Mouse (Mus musculus) lung, embryonic 14.5 days (tissue): ENCODE results near the gene Miga2. TPM values are rescaled to one million over a fixed set of nuclear protein-coding genes. Genes with fewer than 3 reads are reported as not detected.

Source experiments
- ATAC-seq: fragments of 200-750 bp; cut with Nextera tagmentation; 2 replicates; pipeline ENCODE4 v1.8.0; 2017; ENCODE audit warnings: mild to moderate bottlenecking, moderate TSS enrichment, moderate library complexity; ENCODE audit not compliant: insufficient read depth
- DNase-seq: peaks from one replicate; pipeline ENCODE4 v3.0.0-alpha.2; 2015
- H3K27ac ChIP-seq: fragments of 300-500 bp; sonication (generic); 2 replicates; pipeline ENCODE4 v1.5.1; 2014; ENCODE audit warnings: low read depth, mild to moderate bottlenecking, moderate library complexity
- H3K27me3 ChIP-seq: fragments of 300-500 bp; sonication (generic); 2 replicates; pipeline ENCODE4 v1.6.1; 2014; ENCODE audit warnings: low read length, control low read depth; ENCODE audit not compliant: insufficient read depth
- H3K36me3 ChIP-seq: fragments of 300-500 bp; sonication (generic); 2 replicates; pipeline ENCODE4 v1.6.1; 2014; ENCODE audit warnings: control low read depth; ENCODE audit not compliant: insufficient read depth
- H3K4me1 ChIP-seq: fragments of 300-500 bp; sonication (generic); 2 replicates; pipeline ENCODE4 v1.6.1; 2014; ENCODE audit warnings: antibody characterized with exemption, control low read depth; ENCODE audit not compliant: insufficient read depth
- H3K4me2 ChIP-seq: fragments of 300-500 bp; sonication (generic); 2 replicates; pipeline ENCODE4 v1.6.1; 2014; ENCODE audit warnings: mild to moderate bottlenecking
- H3K4me3 ChIP-seq: fragments of 300-500 bp; sonication (generic); 2 replicates; pipeline ENCODE4 v1.5.1; 2014; ENCODE audit warnings: low read depth, low read length
- H3K9ac ChIP-seq: fragments of 300-500 bp; sonication (generic); 2 replicates; pipeline ENCODE4 v1.6.1; 2014
- H3K9me3 ChIP-seq: fragments of 300-500 bp; sonication (generic); 2 replicates; pipeline ENCODE4 v1.6.1; 2016; ENCODE audit warnings: low read depth, low read length, control low read depth
- CTCF ChIP-seq: IDR thresholded peaks from 2 replicates; pipeline ENCODE4 v1.5.1; 2016; ENCODE audit warnings: antibody characterized with exemption, low read depth
- WGBS: fragments of 180-500 bp; shearing (Covaris S2); extraction: QIAGEN DNeasy Blood & Tissue Kit; methylation state at CpG from one replicate; pipeline ENCODE4 v1.1.7; 2014; 5-methylcytosine and 5-hydroxymethylcytosine counted together
- polyA plus RNA-seq: library from polyadenylated mRNA; unstranded; fragments of >200 nt; fragmentation: Nextera tagmentation; extraction: Ambion mirVana; gene quantifications from 2 replicates; pipeline ENCODE4 v1.2.1, GENCODE M21; 2014

Miga2 gene
- polyA plus RNA-seq, 1 experiment from 2014 or later, result 24.5 TPM

DNA sequence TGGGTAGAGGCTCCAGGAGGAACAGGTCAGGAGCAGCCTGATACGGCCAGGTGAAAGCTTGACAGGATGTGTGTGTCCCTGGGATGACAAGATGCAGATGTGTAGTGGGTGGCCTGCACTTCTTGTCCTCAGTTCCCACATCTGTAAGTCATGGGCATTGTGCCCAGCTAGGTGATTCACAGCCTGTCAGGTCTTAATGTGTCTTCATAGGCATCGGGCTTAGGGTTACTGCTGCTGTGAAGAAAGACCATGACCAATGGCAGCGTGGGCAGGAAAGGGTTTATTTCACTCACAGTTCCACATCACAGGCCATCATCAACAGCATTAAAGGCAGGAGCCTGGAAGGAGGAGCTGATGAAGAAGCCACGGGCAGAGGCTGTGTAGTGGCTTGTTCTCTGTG lies 21.6 kb downstream of the Miga2 start:
- no peak for ATAC-seq
- H3K9me3 ChIP-seq, result no peaks in the 10 kb centered on the region
- H3K4me2 ChIP-seq, result no peak overlapping the region
- H3K4me3 ChIP-seq, result no peak overlapping the region
- 84% methylated on average over 4 of the region's 4 CpGs for WGBS
- H3K4me1 ChIP-seq, result no peaks in the 10 kb centered on the region
- no peak overlapping the region for H3K9ac ChIP-seq
- no peak for DNase-seq
- H3K36me3 ChIP-seq, result peaks cover 40% of the 10 kb centered on the region
- H3K27ac ChIP-seq, result no peak overlapping the region
- no peak for TF ChIP-seq CTCF
- no peaks in the 10 kb centered on the region for H3K27me3 ChIP-seq

DNA sequence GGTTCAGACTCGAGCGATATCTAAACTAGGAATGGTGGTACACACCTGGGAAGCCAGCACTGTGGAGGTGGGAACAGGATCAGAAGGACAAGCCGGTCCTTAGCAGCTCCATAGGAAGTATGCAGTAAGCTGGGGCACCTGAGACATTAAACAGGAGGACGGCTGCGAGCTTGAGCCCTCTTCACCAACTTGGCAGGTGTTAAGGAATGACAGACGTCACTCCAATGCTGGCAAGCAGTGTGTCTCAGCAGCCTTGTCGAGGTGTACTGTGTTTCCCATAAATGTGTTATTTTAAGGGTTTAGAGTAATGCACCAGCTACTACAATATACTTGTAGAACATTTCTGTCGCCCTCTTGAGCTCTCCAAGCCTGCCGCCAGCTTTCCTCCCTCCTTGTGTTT lies 22.9 kb downstream of the Miga2 start:
- no peaks in the 10 kb centered on the region for H3K9me3 ChIP-seq
- no peak for TF ChIP-seq CTCF
- H3K27me3 ChIP-seq, result no peaks in the 10 kb centered on the region
- no peaks in the 10 kb centered on the region for H3K4me1 ChIP-seq
- H3K4me2 ChIP-seq, result no peak overlapping the region
- no peak overlapping the region for H3K4me3 ChIP-seq
- peaks cover 28% of the 10 kb centered on the region for H3K36me3 ChIP-seq
- no peak for DNase-seq
- WGBS, result 84% methylated on average over 9 of the region's 9 CpGs
- ATAC-seq, result no peak
- no peak overlapping the region for H3K9ac ChIP-seq
- H3K27ac ChIP-seq, result no peak overlapping the region

DNA sequence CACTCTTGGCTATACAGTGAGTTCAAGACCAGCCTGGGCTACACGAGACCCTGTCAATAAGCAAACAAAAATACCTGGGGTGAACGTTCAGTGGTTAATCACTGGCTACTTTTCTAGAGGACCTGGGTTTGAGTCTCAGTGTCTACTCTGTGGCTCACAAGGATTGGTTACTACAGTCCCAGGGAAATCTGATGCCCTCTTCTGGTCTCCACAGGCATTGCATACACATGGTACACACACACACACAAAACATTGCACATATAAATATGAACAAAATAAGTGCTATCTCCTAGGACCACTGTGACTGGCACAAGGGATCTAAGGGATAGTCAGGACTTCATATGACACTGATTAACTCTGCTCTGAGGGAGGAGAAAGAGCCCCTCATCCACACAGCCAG lies 25.0 kb downstream of the Miga2 start:
- Histone ChIP-seq H3K4me2 (no peak overlapping the region), H3K4me3 (no peak overlapping the region), H3K9ac (no peak overlapping the region), H3K36me3 (peaks cover 9% of the 10 kb centered on the region; the same call in 1 of the 2 replicates), H3K9me3 (no peaks in the 10 kb centered on the region), H3K27me3 (no peaks in the 10 kb centered on the region), H3K4me1 (peaks cover 6% of the 10 kb centered on the region), H3K27ac (no peak overlapping the region)
- TF ChIP-seq CTCF, result peak; percentile 23; the same call in 1 of the 2 replicates
- 84% methylated on average over 2 of the region's 2 CpGs for WGBS
- DNase-seq, result no peak
- no peak for ATAC-seq

DNA sequence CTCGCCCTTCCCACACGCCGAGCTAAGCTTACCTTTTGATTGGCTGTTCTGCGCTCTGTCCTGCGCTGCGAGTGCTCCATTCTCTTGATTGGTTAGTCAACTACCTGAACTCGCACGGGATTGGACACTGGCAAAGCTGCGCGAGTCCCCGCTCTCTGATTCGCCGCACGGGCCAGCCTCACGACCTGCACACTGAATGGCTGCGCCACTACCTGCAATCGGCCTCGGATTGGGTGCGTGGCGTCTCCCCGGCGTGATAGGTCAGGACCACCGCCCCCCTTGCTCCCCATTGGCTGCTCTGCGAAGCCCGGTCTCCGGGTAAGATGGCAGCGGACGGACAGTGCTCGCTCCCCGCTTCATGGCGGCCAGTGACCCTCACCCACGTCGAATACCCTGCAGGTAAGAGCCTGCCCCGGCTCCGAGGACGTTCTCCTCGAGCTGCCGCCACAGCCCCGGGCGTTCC lies 28.1 kb downstream of the Miga2 start, which contains the start of gene Dolpp1:
TSS of gene Dolpp1 (plus strand) at position 141 of the 463 bp plus-strand sequence.
- H3K4me1 ChIP-seq, result peaks cover 6% of the 10 kb centered on the region
- peaks cover 16% of the 10 kb centered on the region for H3K36me3 ChIP-seq
- peak within 1 kb of the TSS; percentile 67 for H3K9ac ChIP-seq
- no peak for TF ChIP-seq CTCF
- H3K27me3 ChIP-seq, result no peaks in the 10 kb centered on the region
- peak within 1 kb of the TSS; percentile 83 for H3K4me3 ChIP-seq
- WGBS, result under 1% methylated on average over 40 of the region's 40 CpGs
- ATAC-seq (peak; percentile 98), DNase-seq (peak; percentile 98)
- H3K27ac ChIP-seq, result peak within 1 kb of the TSS; percentile 86
- peak within 1 kb of the TSS; percentile 87 for H3K4me2 ChIP-seq
- H3K9me3 ChIP-seq, result no peaks in the 10 kb centered on the region

DNA sequence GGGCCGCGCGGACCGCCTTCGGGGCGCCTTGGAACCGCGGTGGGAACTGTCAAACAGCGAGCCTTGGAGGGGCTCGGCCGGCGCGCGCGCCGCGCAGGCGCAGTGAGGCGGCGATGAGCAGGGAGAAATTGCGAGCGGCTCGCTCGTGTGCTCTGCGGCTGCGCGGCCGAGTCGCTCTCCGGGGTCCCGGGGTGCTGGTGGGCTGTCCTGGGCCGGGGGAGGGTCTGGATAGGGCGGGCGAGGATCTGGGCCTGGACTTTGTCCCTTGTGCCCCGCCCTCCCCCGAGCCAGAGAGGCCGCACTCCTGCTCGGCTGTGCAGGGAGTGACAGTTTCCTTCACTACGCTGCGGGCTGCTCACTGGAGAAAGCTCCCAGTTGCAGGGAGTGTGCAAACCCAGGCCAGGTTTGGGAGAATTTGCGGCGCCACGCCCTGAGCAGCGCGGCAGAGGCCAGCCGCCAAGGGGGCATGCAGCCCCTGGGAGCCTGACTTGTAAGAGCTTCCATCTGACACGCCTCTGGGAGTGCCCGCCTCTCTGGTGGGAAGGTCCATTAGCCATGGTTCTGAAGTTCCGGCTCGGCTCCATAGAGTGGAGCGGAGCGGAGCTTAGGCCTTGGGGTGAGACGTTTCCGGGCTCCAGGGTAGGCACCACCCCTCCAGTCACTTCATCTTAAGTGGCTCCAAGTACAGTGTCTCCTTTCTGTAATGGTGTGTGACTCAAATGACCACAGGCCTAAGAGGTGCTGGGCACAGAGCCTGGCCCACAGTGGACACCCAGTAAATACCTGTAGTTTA lies 28.7 kb downstream of the Miga2 start:
- under 1% methylated on average over 54 of the region's 54 CpGs for WGBS
- H3K9ac ChIP-seq, result peak overlapping the region; percentile 67
- TF ChIP-seq CTCF, result no peak

DNA sequence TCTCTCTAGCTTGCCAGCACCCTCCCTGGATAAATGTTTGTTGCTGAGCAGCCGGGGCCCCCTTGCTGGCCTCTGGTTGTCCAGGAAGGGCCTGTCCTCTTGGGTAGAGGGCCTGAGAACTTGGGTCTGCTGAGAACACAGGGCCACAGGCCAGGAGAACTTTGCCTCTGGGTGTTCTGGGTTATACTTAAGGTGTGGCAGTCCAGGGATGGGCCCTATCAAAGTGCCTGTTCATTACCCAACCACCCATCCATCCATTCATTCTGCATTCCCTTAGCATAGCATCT lies 29.3 kb downstream of the Miga2 start:
- Histone ChIP-seq H3K9ac (peak overlapping the region; percentile 67), H3K27ac (peak overlapping the region; percentile 86; the same call in 1 of the 2 replicates), H3K4me1 (peaks cover 6% of the 10 kb centered on the region), H3K36me3 (peaks cover 27% of the 10 kb centered on the region), H3K9me3 (no peaks in the 10 kb centered on the region), H3K4me3 (peak overlapping the region; percentile 83), H3K4me2 (peak overlapping the region; percentile 87), H3K27me3 (no peaks in the 10 kb centered on the region)
- ATAC-seq (no peak), DNase-seq (no peak)
- 52% methylated on average over 1 of the region's 1 CpGs for WGBS
- TF ChIP-seq CTCF, result no peak

More for the DNA sequence above, 28.7 kb downstream of the Miga2 start:
- H3K27me3 ChIP-seq, result no peaks in the 10 kb centered on the region
- DNase-seq (peak; percentile 93), ATAC-seq (peak; percentile 77)
- peak overlapping the region; percentile 83 for H3K4me3 ChIP-seq
- H3K27ac ChIP-seq, result peak overlapping the region; percentile 86
- H3K36me3 ChIP-seq, result peaks cover 22% of the 10 kb centered on the region
- H3K4me1 ChIP-seq, result peaks cover 6% of the 10 kb centered on the region
- no peaks in the 10 kb centered on the region for H3K9me3 ChIP-seq
- H3K4me2 ChIP-seq, result peak overlapping the region; percentile 87

DNA sequence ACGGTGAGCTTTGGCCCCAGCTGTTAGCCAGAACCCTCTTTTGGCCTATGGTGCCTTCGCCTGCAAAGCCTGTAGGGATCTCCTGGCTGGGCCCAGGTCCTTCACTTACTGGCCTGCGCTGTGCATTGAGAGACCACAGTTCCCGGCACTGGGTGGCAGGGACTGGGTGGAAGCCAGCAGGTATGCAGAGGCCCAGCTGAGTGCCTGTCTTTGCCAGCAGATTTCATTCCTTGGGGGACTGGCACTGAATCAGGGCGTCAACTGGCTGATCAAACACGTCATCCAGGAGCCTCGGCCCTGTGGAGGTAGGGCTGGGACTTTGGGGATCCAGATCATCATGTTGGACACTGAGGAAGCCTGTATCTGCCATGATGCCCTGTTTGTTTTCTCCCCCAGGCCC lies 31.7 kb downstream of the Miga2 start:
- Histone ChIP-seq H3K9ac (no peak overlapping the region), H3K4me2 (no peak overlapping the region), H3K4me3 (no peak overlapping the region), H3K36me3 (peaks cover 52% of the 10 kb centered on the region), H3K27ac (no peak overlapping the region), H3K4me1 (peaks cover 6% of the 10 kb centered on the region), H3K27me3 (no peaks in the 10 kb centered on the region), H3K9me3 (no peaks in the 10 kb centered on the region)
- 90% methylated on average over 7 of the region's 7 CpGs for WGBS
- DNase-seq (no peak), ATAC-seq (no peak)
- TF ChIP-seq CTCF, result no peak
